9 mouse cellular contexts compared by ENCODE assay signal in genomic region chr9:15627785-15628287, GRCm38 (mm10). TPM values are rescaled to one million over a fixed set of nuclear protein-coding genes. Genes with fewer than 3 reads are reported as not detected.
DNase-seq lines count a peak whose midpoint lies in the region; ATAC-seq lines count a peak whose summit lies in the region.
"Had no signal": no experiment of that assay in that cellular context is flagged by ENCODE, and none has a peak within 500 bp of the region (broad histone marks: within the 10 kb centered on the region; RNA-seq: fewer than 3 reads in every experiment).

Gene Deup1 (minus strand): TSS chr9:15627933.

- H3K9ac ChIP-seq in forebrain, embryonic 11.5 days (ENCODE audit: low read length), result peak within 1 kb of the TSS; percentile 47
- peak within 1 kb of the TSS; percentile 59 for H3K9ac ChIP-seq in hindbrain, embryonic 13.5 days

- peak; percentile 23 for DNase-seq in right cerebral cortex, adult 18-20 months
- DNase-seq in right cerebral cortex, postnatal 36 days (ENCODE audit: low spot score in 2 of 2), result no peak
- peak; percentile 78 for DNase-seq in forebrain, embryonic 11.5 days (ENCODE audit: low spot score)
- DNase-seq in layer of hippocampus, postnatal 14 days (ENCODE audit: low spot score in 2 of 2), result peak; percentile 31 to 43
- peak; percentile 37 for DNase-seq in lung, postnatal 14 days
- DNase-seq in right cerebral cortex, adult 2 months (ENCODE audit: low spot score in 2 of 2), result peak; percentile 34 to 40
- no peak for DNase-seq in thymus, postnatal 0 days (ENCODE audit: low spot score)

- peak; percentile 89 for ATAC-seq in forebrain, embryonic 11.5 days (replicated peaks; ENCODE audit: low FRiP score)
- ATAC-seq in hindbrain, embryonic 13.5 days (ENCODE audit: low FRiP score), result peak; percentile 89

- H3K27ac ChIP-seq in forebrain, embryonic 11.5 days (ENCODE audit: low read depth, low read length), result no peak within 1 kb of the TSS
- H3K27ac ChIP-seq in hindbrain, embryonic 13.5 days, result no peak within 1 kb of the TSS
- H3K27ac ChIP-seq: macrophage had no signal

- no peaks in the 10 kb centered on the region for H3K27me3 ChIP-seq in forebrain, embryonic 11.5 days (ENCODE audit: control insufficient read depth, insufficient read depth, low read length)
- peaks cover 11% of the 10 kb centered on the region; the same call in 1 of the 2 replicates for H3K27me3 ChIP-seq in hindbrain, embryonic 13.5 days

- H3K4me1 ChIP-seq in forebrain, embryonic 11.5 days (replicated peaks; ENCODE audit: control insufficient read depth, insufficient read depth, low read length), result peaks cover 3% of the 10 kb centered on the region; the same call in 1 of the 2 replicates
- H3K4me1 ChIP-seq in hindbrain, embryonic 13.5 days (replicated peaks), result peaks cover 8% of the 10 kb centered on the region

- H3K4me2 ChIP-seq in forebrain, embryonic 11.5 days (ENCODE audit: low read depth, low read length, severe bottlenecking), result peak within 1 kb of the TSS; percentile 73
- peak within 1 kb of the TSS; percentile 68 for H3K4me2 ChIP-seq in hindbrain, embryonic 13.5 days

- peak within 1 kb of the TSS; percentile 28 for H3K4me3 ChIP-seq in forebrain, embryonic 11.5 days (ENCODE audit: low read depth, low read length)
- H3K4me3 ChIP-seq in hindbrain, embryonic 13.5 days, result peak within 1 kb of the TSS; percentile 38

- H3K9me3 ChIP-seq in forebrain, embryonic 11.5 days (ENCODE audit: control insufficient read depth, low read length), result no peaks in the 10 kb centered on the region
- no peaks in the 10 kb centered on the region for H3K9me3 ChIP-seq in hindbrain, embryonic 13.5 days

- H3K36me3 ChIP-seq in forebrain, embryonic 11.5 days (ENCODE audit: control insufficient read depth, insufficient read depth, low read length), result no peaks in the 10 kb centered on the region
- no peaks in the 10 kb centered on the region for H3K36me3 ChIP-seq in hindbrain, embryonic 13.5 days

- 3% methylated on average over 28 of the region's 28 CpGs for WGBS in forebrain, embryonic 11.5 days
- WGBS in hindbrain, embryonic 13.5 days, result under 1% methylated on average over 28 of the region's 28 CpGs

RNA-seq across cellular contexts. Expression of gene Deup1, which starts in this region (rescaled TPM):
- polyA plus RNA-seq in forebrain, embryonic 11.5 days (2014; fragmentation: Nextera tagmentation; extraction: Ambion mirVana), result 0.67 and 1.5 TPM in 2 replicates
- polyA plus RNA-seq in hindbrain, embryonic 13.5 days (2015; fragmentation: Nextera tagmentation; extraction: Ambion mirVana), result 1.3 and 3.4 TPM in 2 replicates
- 1 to 10 TPM in 1 of 2 experiments, under 1 TPM in 1; 0.62 to 1.1 TPM for total RNA-seq in layer of hippocampus, postnatal 14 days (2021)
- 0.31 and 0.62 TPM in 2 replicates for polyA plus RNA-seq in thymus, postnatal 0 days (2015; fragmentation: Nextera tagmentation; extraction: Ambion mirVana)
- polyA plus RNA-seq: macrophage had no signal

Comparison
In these comparisons a context has a peak if more than half of its experiments do, and no peak if none do; other contexts are left out.
1. DNase-seq: peak in right cerebral cortex, adult 18-20 months (single experiment), forebrain, embryonic 11.5 days (single experiment), layer of hippocampus, postnatal 14 days (2 of 2), lung, postnatal 14 days (single experiment) and right cerebral cortex, adult 2 months (2 of 2); none in right cerebral cortex, postnatal 36 days (0 of 2) and thymus, postnatal 0 days (single experiment).